Mouse (Mus musculus): Measurements from ENCODE around the gene Adgrv1. TPM values are rescaled to one million over a fixed set of nuclear protein-coding genes. Genes with fewer than 3 reads are reported as not detected.

Gene Adgrv1
- total RNA-seq, 2 experiments from 2014 or later, result 0.08 to 0.15 TPM

- DNase-seq, result no peak
Measured at GRCm38 (mm10) chr13:81610349-81610748, 22.6 kb downstream of the Adgrv1 start.

GRCm38 (mm10) chr13:81606991-81607390 is 26.0 kb downstream of the Adgrv1 start:
- DNase-seq, result no peak

- DNase-seq, result no peak
Measured at GRCm38 (mm10) chr13:81596910-81597607, 35.9 kb downstream of the Adgrv1 start.

- no peak for DNase-seq
Measured at GRCm38 (mm10) chr13:81578692-81579091, 54.3 kb downstream of the Adgrv1 start.

GRCm38 (mm10) chr13:81570241-81570821 is 62.6 kb downstream of the Adgrv1 start:
- DNase-seq, result peak; percentile 7 to 23

GRCm38 (mm10) chr13:81550024-81550423 is 82.9 kb downstream of the Adgrv1 start:
- DNase-seq, result no peak

GRCm38 (mm10) chr13:81534916-81535315 is 98.0 kb downstream of the Adgrv1 start:
- DNase-seq, result no peak

GRCm38 (mm10) chr13:81526687-81527086 is 106.3 kb downstream of the Adgrv1 start:
- DNase-seq, result no peak

GRCm38 (mm10) chr13:81510142-81510541 is 122.8 kb downstream of the Adgrv1 start:
- no peak for DNase-seq

GRCm38 (mm10) chr13:81497035-81497434 is 135.9 kb downstream of the Adgrv1 start:
- DNase-seq, result no peak

- no peak for DNase-seq
Measured at GRCm38 (mm10) chr13:81491971-81492370, 141.0 kb downstream of the Adgrv1 start.

GRCm38 (mm10) chr13:81486980-81487379 is 146.0 kb downstream of the Adgrv1 start:
- DNase-seq, result no peak

GRCm38 (mm10) chr13:81473750-81474149 is 159.2 kb downstream of the Adgrv1 start:
- DNase-seq, result no peak

- DNase-seq, result no peak
Measured at GRCm38 (mm10) chr13:81466661-81467060, 166.3 kb downstream of the Adgrv1 start.

- no peak for DNase-seq
Measured at GRCm38 (mm10) chr13:81465794-81466193, 167.2 kb downstream of the Adgrv1 start.

- no peak for DNase-seq
Measured at GRCm38 (mm10) chr13:81449630-81450029, 183.3 kb downstream of the Adgrv1 start.

- DNase-seq, result no peak
Measured at GRCm38 (mm10) chr13:81449198-81449597, 183.8 kb downstream of the Adgrv1 start.

GRCm38 (mm10) chr13:81441412-81441811 is 191.5 kb downstream of the Adgrv1 start:
- no peak for DNase-seq

GRCm38 (mm10) chr13:81439390-81440025 is 193.4 kb downstream of the Adgrv1 start:
- DNase-seq, result peak; percentile 35 to 89

- no peak for DNase-seq
Measured at GRCm38 (mm10) chr13:81437088-81437487, 195.9 kb downstream of the Adgrv1 start.

- peak; percentile 27 to 73 for DNase-seq
Measured at GRCm38 (mm10) chr13:81426896-81427755, 205.8 kb downstream of the Adgrv1 start.

- DNase-seq, result no peak
Measured at GRCm38 (mm10) chr13:81425111-81425510, 207.8 kb downstream of the Adgrv1 start.
